Mouse (Mus musculus) limb, embryonic 14.5 days (tissue): ENCODE data around the gene Usp20. TPM values are rescaled to one million over a fixed set of nuclear protein-coding genes. Genes with fewer than 3 reads are reported as not detected.

ENCODE experiments used
- ATAC-seq: fragments of 200-750 bp; cut with Nextera tagmentation; 2 replicates; pipeline ENCODE4 v1.8.0; 2017; ENCODE audit warnings: low read depth, moderate number of reproducible peaks, moderate TSS enrichment; ENCODE audit not compliant: low FRiP score
- DNase-seq: peaks from one replicate; pipeline ENCODE4 v3.0.0-alpha.2; 2015; ENCODE audit warnings: low spot score
- H3K27ac ChIP-seq: fragments of 300-500 bp; sonication (generic); replicated peaks from 2 replicates; pipeline ENCODE4 v1.5.1; 2014; ENCODE audit warnings: low read depth, mild to moderate bottlenecking, low read length, moderate library complexity, mixed read lengths
- H3K27me3 ChIP-seq: fragments of 300-500 bp; sonication (generic); 2 replicates; pipeline ENCODE4 v1.6.1; 2014; ENCODE audit warnings: low read length, mixed read lengths; ENCODE audit not compliant: control insufficient read depth, insufficient read depth
- H3K36me3 ChIP-seq: fragments of 300-500 bp; sonication (generic); 2 replicates; pipeline ENCODE4 v1.6.1; 2014; ENCODE audit warnings: mild to moderate bottlenecking, low read length, moderate library complexity, mixed read lengths; ENCODE audit not compliant: control insufficient read depth, insufficient read depth
- H3K4me1 ChIP-seq: fragments of 300-500 bp; sonication (generic); 2 replicates; pipeline ENCODE4 v1.6.1; 2014; ENCODE audit warnings: antibody characterized with exemption, low read length, mixed read lengths; ENCODE audit not compliant: control insufficient read depth, insufficient read depth
- H3K4me2 ChIP-seq: fragments of 300-500 bp; sonication (generic); replicated peaks from 2 replicates; pipeline ENCODE4 v1.6.1; 2014; ENCODE audit warnings: low read depth, mild to moderate bottlenecking, low read length, moderate library complexity; ENCODE audit not compliant: severe bottlenecking
- H3K4me3 ChIP-seq: fragments of 300-500 bp; sonication (generic); replicated peaks from 2 replicates; pipeline ENCODE4 v1.5.1; 2014; ENCODE audit warnings: low read length
- H3K9ac ChIP-seq: fragments of 300-500 bp; sonication (generic); 2 replicates; pipeline ENCODE4 v1.6.1; 2014; ENCODE audit warnings: mild to moderate bottlenecking, low read depth, low read length, moderate library complexity; ENCODE audit not compliant: severe bottlenecking
- H3K9me3 ChIP-seq: fragments of 300-500 bp; sonication (generic); 2 replicates; pipeline ENCODE4 v1.6.1; 2016; ENCODE audit warnings: low read length; ENCODE audit not compliant: control insufficient read depth
- POLR2A ChIP-seq: fragments of 200-500 bp; IDR thresholded peaks from 2 replicates; pipeline ENCODE4 v1.8.0; 2012; ENCODE audit warnings: inconsistent platforms, mild to moderate bottlenecking, moderate library complexity, borderline replicate concordance; ENCODE audit not compliant: insufficient read depth, insufficient read length; ENCODE audit errors: extremely low read depth
- WGBS: fragments of 180-500 bp; shearing (Covaris S2); extraction: QIAGEN DNeasy Blood & Tissue Kit; methylation state at CpG from one replicate; pipeline ENCODE4 v1.1.7; 2014; 5-methylcytosine and 5-hydroxymethylcytosine counted together
- polyA plus RNA-seq, 2 experiments: library from polyadenylated mRNA; depleted of rRNA in 1 of 2; stranded (reverse) in 1 of 2; unstranded in 1 of 2; fragments of >200 nt; fragmentation: Nextera tagmentation in 1 of 2; extraction: Ambion mirVana in 1 of 2; gene quantifications; 2 replicates each; pipeline versions ENCODE4 v1.2.1 to v1.2.3; 2012 to 2014

Gene Usp20
- polyA plus RNA-seq, 2 experiments: 19.0 to 21.5 TPM

GRCm38 (mm10) chr2:31060271-31060670 is 78.2 kb downstream of the Usp20 start:
- Histone ChIP-seq H3K4me2 (no peak overlapping the region), H3K36me3 (peaks cover 34% of the 10 kb centered on the region), H3K27ac (no peak overlapping the region), H3K27me3 (no peaks in the 10 kb centered on the region), H3K9me3 (no peaks in the 10 kb centered on the region), H3K9ac (no peak overlapping the region), H3K4me3 (no peak overlapping the region), H3K4me1 (no peaks in the 10 kb centered on the region)
- 90% methylated on average over 1 of the region's 1 CpGs for WGBS
- DNase-seq: no peak
- no peak for ATAC-seq
- TF ChIP-seq POLR2A: no peak

- TF ChIP-seq POLR2A: no peak
- Histone ChIP-seq H3K4me1 (no peaks in the 10 kb centered on the region), H3K36me3 (peaks cover 26% of the 10 kb centered on the region), H3K9me3 (no peaks in the 10 kb centered on the region), H3K27ac (no peak overlapping the region), H3K9ac (no peak overlapping the region), H3K4me3 (no peak overlapping the region), H3K27me3 (no peaks in the 10 kb centered on the region), H3K4me2 (no peak overlapping the region)
- ATAC-seq: no peak
- DNase-seq: no peak
- WGBS: 86% methylated on average over 28 of the region's 28 CpGs
Observed at GRCm38 (mm10) chr2:31060787-31061730, 79.0 kb downstream of the Usp20 start.

GRCm38 (mm10) chr2:31061868-31062628 is 80.0 kb downstream of the Usp20 start:
- DNase-seq: no peak
- no peak overlapping the region for H3K4me3 ChIP-seq
- no peaks in the 10 kb centered on the region for H3K9me3 ChIP-seq
- no peak overlapping the region for H3K4me2 ChIP-seq
- no peaks in the 10 kb centered on the region for H3K27me3 ChIP-seq
- TF ChIP-seq POLR2A: no peak
- 91% methylated on average over 10 of the region's 10 CpGs for WGBS
- no peaks in the 10 kb centered on the region for H3K4me1 ChIP-seq
- H3K36me3 ChIP-seq: peaks cover 17% of the 10 kb centered on the region
- ATAC-seq: no peak
- H3K27ac ChIP-seq: no peak overlapping the region
- no peak overlapping the region for H3K9ac ChIP-seq

DNA sequence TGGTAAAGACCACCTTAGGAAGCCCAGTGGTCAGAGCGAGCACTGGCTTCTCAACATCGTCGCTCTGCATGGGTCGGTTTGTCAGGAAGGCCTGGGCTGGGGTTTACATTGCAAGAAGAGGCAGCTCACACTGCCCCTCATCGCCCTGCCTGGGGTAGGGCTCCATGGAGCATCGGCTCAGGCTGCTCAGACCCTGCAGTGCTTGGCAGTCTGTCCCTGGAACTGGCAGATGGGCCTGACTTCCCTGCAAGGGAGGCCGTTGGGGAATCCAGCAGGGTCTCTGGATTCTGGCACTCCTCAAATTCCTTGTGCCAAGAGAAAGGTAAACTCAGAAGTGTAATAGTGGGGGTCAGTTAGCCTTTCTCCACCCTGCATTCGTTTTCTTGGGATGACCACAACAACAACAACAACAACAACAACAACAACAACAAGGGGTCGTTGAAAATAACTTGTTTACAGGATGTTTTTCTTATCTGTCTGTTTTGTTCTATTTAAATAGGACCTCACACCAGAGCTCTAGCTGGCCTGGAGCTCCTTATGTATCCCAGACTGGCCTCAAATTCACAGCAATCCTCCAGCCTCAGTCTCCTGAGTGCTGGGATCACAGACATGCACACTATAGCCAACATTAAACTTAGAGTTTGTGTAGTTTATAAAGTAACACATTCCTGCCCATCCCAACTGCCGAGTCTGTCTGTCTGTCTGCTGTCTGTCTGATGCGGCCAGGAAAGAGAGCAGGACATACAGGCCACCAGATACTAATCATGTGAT is 84.1 kb downstream of the Usp20 start:
- Histone ChIP-seq H3K4me1 (peaks cover 11% of the 10 kb centered on the region; the same call in 1 of the 2 replicates), H3K9ac (no peak overlapping the region), H3K4me2 (no peak overlapping the region), H3K27ac (no peak overlapping the region), H3K9me3 (no peaks in the 10 kb centered on the region), H3K36me3 (no peaks in the 10 kb centered on the region), H3K27me3 (no peaks in the 10 kb centered on the region), H3K4me3 (no peak overlapping the region)
- WGBS: 75% methylated on average over 11 of the region's 11 CpGs
- no peak for TF ChIP-seq POLR2A
- ATAC-seq: no peak
- DNase-seq: no peak

DNA sequence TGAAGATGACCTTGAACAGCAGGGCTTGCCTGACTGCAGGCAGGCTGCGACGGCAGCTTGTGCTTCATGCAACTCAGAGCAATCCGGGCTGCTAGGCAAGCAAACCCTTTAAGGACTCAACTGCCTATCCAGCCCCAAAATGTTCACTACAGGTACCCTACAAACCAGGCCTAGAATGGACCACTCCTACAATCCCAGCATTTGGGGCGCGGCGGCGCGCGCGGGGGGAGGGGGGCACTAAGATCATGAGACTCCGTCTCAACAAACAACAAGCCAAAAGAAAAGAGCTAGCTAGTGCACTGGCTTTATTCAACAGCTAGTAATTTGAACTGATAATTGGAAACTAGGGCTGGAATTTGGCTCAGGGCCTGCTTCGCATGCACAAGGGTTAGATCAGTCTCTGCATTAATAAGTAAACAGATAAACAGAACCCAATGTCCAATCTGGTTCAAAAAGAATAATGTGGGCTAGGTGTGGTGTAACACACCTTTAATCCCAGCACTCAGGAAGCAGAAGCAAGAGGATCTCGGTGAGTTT is 85.0 kb downstream of the Usp20 start:
- H3K9me3 ChIP-seq: no peaks in the 10 kb centered on the region
- ATAC-seq (no peak), DNase-seq (no peak)
- 91% methylated on average over 13 of the region's 13 CpGs for WGBS
- H3K9ac ChIP-seq: no peak overlapping the region
- H3K36me3 ChIP-seq: no peaks in the 10 kb centered on the region
- H3K27me3 ChIP-seq: no peaks in the 10 kb centered on the region
- no peak overlapping the region for H3K27ac ChIP-seq
- H3K4me2 ChIP-seq: no peak overlapping the region
- TF ChIP-seq POLR2A: no peak
- no peak overlapping the region for H3K4me3 ChIP-seq
- peaks cover 11% of the 10 kb centered on the region; the same call in 1 of the 2 replicates for H3K4me1 ChIP-seq
